Mouse (Mus musculus) gastrocnemius, postnatal 4 days (tissue): Measurements from ENCODE around the gene Zbtb39. TPM values are rescaled to one million over a fixed set of nuclear protein-coding genes. Genes with fewer than 3 reads are reported as not detected.
"Not testable (repeated sequence)": the region's sequence is repeated elsewhere in the genome, so short reads cannot be mapped to it uniquely, and the experiment has no call there.

Experiments
- DNase-seq, 2 experiments: peaks; one replicate each; pipeline ENCODE4 v3.0.0; 2021 to 2022; ENCODE audit warnings: low spot score in 2 of 2, mixed read lengths in 2 of 2
- total RNA-seq, 2 experiments: library from RNA; stranded (reverse); gene quantifications; 2 replicates each; pipeline ENCODE4 v1.2.3; 2021

The Zbtb39 gene
- total RNA-seq, 2 experiments from 2014 or later, result 6.9 to 8.2 TPM

- DNase-seq, result not testable (repeated sequence)
Observed at GRCm38 (mm10) chr10:127785411-127785810, 46.1 kb downstream of the Zbtb39 start.

Other genes with a start within 250 kb of the Zbtb39 start
- 100 to 1,000 TPM; 167 to 205 TPM for gene Stac3, start 237.9 kb upstream of the Zbtb39 start, total RNA-seq
- 10 to 100 TPM; 23.6 to 24.1 TPM for gene Ndufa4l2, start 224.6 kb upstream of the Zbtb39 start, total RNA-seq
- 10 to 100 TPM; 34.6 to 34.8 TPM for gene Shmt2, start 217.1 kb upstream of the Zbtb39 start, total RNA-seq
- 1 to 10 TPM; 1.9 to 2.2 TPM for gene Nxph4, start 205.0 kb upstream of the Zbtb39 start, total RNA-seq
- gene Lrp1, start 118.4 kb upstream of the Zbtb39 start, total RNA-seq, result 100 to 1,000 TPM; 184 to 193 TPM
- gene Stat6, start 96.6 kb upstream of the Zbtb39 start, total RNA-seq, result 10 to 100 TPM; 25.9 to 27.0 TPM
- gene Nemp1, start 72.6 kb upstream of the Zbtb39 start, total RNA-seq, result 1 to 10 TPM; 6.0 to 7.3 TPM
- gene Nab2, start 71.0 kb upstream of the Zbtb39 start, total RNA-seq, result 10 to 100 TPM; 14.5 to 14.8 TPM
- 1 to 10 TPM in 1 of 2 experiments, under 1 TPM in 1; 0.29 to 1.0 TPM for gene Myo1a, start 34.4 kb upstream of the Zbtb39 start, total RNA-seq
- gene Tac2, start 15.1 kb upstream of the Zbtb39 start, total RNA-seq, result under 1 TPM in 1 of 2 experiments, not detected in 1; 0.44 TPM
- under 1 TPM; 0.34 to 0.56 TPM for gene Gpr182, start 12.2 kb downstream of the Zbtb39 start, total RNA-seq
- under 1 TPM; 0.08 to 0.15 TPM for gene Rdh1, start 20.2 kb downstream of the Zbtb39 start, total RNA-seq
- under 1 TPM in 1 of 2 experiments, not detected in 1; 0.29 TPM for gene Rdh16f1, start 20.2 kb downstream of the Zbtb39 start, total RNA-seq
- under 1 TPM in 1 of 2 experiments, not detected in 1; 0.34 TPM for gene Rdh9, start 36.8 kb downstream of the Zbtb39 start, total RNA-seq
- under 1 TPM in 1 of 2 experiments, not detected in 1; 0.12 TPM for gene Rdh16, start 61.6 kb downstream of the Zbtb39 start, total RNA-seq
- not detected for gene Rdh19, start 110.4 kb downstream of the Zbtb39 start, total RNA-seq
- gene Rdh16f2, start 126.9 kb downstream of the Zbtb39 start, total RNA-seq, result not detected
- gene Rdh7, start 149.3 kb downstream of the Zbtb39 start, total RNA-seq, result under 1 TPM in 1 of 2 experiments, not detected in 1; 0.52 TPM
- not detected for gene Sdr9c7, start 159.0 kb downstream of the Zbtb39 start, total RNA-seq